Mouse (Mus musculus) mature B cell (primary cell): Measurements from ENCODE around the gene Mtmr11.

Source experiments
- in situ Hi-C: fragments of 300-500 bp; cut with MboI; formaldehyde crosslinking; loops from 2 replicates; pipeline ENCODE4 v1.14.3; 2019

Gene Mtmr11

DNA sequence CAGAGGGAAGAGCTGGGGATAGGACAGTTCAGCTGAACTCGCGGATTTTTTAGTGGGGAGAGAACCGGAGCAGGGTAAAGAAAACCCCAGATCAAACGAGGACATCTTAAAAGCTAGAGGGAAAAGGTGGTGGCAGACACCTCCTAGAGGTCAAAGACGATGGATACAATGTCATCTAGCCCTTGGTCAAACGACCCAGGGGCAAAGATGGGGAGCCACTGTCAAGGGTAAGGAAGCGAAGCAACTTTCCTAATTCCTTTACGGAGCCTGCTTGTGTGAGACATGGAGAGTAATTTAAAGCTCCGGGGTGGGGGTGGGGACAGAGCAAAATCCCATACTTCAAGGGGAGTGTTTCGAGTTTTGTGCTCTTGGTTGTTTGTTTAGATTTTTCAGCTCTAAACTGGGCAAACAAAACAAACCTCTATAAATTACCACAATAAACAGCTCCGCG is 57.4 kb downstream of the Mtmr11 start:
- in situ Hi-C loops = no loop called here

GRCm38 (mm10) chr3:96219661-96220130 is 57.9 kb downstream of the Mtmr11 start, which contains the start of the genes Bola1 and Hist2h2ab:
Gene Bola1 (minus strand): TSS chr3:96219709.
Gene Hist2h2ab (plus strand): TSS chr3:96219865.
- in situ Hi-C loops = loop anchor here (5.0 kb wide), 1 partner anchor 48 kb away; the partner anchor contains the start of genes Hist2h2bb and Hist2h3b

DNA sequence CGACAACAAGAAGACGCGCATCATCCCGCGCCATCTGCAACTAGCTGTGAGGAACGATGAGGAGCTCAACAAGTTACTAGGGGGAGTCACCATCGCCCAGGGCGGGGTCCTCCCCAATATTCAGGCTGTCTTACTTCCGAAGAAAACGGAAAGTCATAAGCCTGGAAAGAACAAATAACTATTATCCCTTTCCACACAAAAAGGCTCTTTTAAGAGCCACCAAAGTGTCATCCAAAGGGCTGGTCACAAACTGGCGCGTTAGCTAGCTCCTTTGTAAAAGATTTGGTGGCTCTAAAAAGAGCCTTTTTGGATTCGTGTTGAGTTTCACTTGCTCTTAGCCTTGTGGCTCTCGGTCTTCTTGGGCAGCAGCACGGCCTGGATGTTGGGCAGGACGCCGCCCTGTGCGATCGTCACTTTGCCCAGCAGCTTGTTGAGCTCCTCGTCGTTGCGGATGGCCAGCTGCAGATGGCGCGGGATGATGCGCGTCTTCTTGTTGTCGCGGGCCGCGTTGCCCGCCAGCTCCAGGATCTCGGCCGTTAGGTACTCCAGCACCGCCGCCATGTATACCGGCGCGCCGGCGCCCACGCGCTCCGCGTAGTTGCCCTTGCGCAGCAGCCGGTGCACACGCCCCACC is 58.4 kb downstream of the Mtmr11 start:
- in situ Hi-C loops = loop anchor here (5.0 kb wide), 1 partner anchor 47 kb away; the partner anchor contains the start of genes Hist2h2bb and Hist2h3b

DNA sequence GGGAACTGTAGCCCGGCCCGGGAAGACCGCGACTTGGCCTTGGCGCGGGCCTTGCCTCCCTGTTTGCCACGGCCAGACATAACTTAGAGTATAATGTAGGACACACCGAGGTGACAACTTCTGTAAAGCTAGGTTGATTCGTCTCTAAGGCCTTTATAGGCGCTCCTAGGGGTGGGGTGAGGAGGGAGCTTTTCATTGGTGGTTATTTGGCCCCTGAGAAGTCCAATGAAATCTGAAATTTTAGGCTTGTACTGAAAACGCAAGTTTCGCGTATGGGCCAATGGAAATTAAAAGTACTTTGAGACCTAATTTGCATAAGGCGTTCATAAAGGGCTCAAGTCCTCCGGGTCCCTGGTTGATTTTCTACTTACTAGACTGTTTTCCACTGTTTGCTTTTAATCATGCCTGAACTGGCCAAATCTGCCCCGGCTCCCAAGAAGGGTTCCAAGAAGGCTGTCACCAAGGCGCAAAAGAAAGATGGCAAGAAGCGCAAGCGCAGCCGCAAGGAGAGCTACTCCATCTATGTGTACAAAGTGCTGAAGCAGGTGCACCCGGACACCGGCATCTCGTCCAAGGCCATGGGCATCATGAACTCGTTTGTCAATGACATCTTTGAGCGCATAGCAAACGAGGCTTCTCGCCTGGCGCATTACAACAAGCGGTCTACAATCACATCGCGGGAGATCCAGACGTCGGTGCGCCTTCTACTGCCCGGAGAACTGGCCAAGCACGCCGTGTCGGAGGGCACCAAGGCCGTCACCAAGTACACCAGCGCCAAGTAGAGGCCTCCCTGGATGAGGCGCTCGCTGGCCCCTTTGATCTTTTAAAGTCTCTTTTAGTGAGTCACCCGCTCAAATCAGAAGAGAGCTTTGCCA is 59.2 kb downstream of the Mtmr11 start, which contains the start of the genes Hist2h2ac and Hist2h2be:
Hist2h2ac (minus strand) TSS at position 116 of the 875 bp plus-strand sequence.
Hist2h2be (plus strand) TSS at position 355 of the 875 bp plus-strand sequence.
- in situ Hi-C loops = loop anchor here (5.0 kb wide), 1 partner anchor 46 kb away; the partner anchor contains the start of genes Hist2h2bb and Hist2h3b
